Mouse (Mus musculus) ES-Bruce4 (cell line): ENCODE measurements around the gene Ppara. TPM values are rescaled to one million over a fixed set of nuclear protein-coding genes. Genes with fewer than 3 reads are reported as not detected.

Experiments
- H3K27ac ChIP-seq: 2 replicates; pipeline ENCODE4 v1.5.1; 2012; ENCODE audit warnings: low read length, inconsistent platforms; ENCODE audit not compliant: insufficient read depth
- H3K27me3 ChIP-seq: 2 replicates; pipeline ENCODE4 v1.6.1; 2012; ENCODE audit warnings: mild to moderate bottlenecking, low read length, inconsistent platforms; ENCODE audit not compliant: control insufficient read depth, poor library complexity, insufficient read depth, severe bottlenecking
- H3K36me3 ChIP-seq: 2 replicates; pipeline ENCODE4 v1.6.1; 2012; ENCODE audit warnings: inconsistent platforms, mild to moderate bottlenecking, low read length, moderate library complexity; ENCODE audit not compliant: control insufficient read depth, poor library complexity, insufficient read depth, severe bottlenecking
- H3K4me1 ChIP-seq: one replicate; pipeline ENCODE4 v1.8.1; 2011; ENCODE audit warnings: low read length; ENCODE audit not compliant: control insufficient read depth, insufficient read depth
- H3K4me3 ChIP-seq: 2 replicates; pipeline ENCODE4 v1.5.1; 2011; ENCODE audit warnings: low read depth, mild to moderate bottlenecking, low read length
- H3K9ac ChIP-seq: 2 replicates; pipeline ENCODE4 v1.6.1; 2012; ENCODE audit warnings: low read depth, mild to moderate bottlenecking, inconsistent platforms; ENCODE audit not compliant: poor library complexity, severe bottlenecking
- H3K9me3 ChIP-seq: replicated peaks from 2 replicates; pipeline ENCODE4 v1.6.1; 2012; ENCODE audit warnings: mild to moderate bottlenecking, low read length, inconsistent platforms; ENCODE audit not compliant: control insufficient read depth, poor library complexity, insufficient read depth, severe bottlenecking
- CTCF ChIP-seq: IDR thresholded peaks from one replicate; pipeline ENCODE4 v1.8.1; 2011; ENCODE audit warnings: low read depth, low read length
- EP300 ChIP-seq: IDR thresholded peaks from 2 replicates; pipeline ENCODE4 v1.6.1; 2011; ENCODE audit warnings: low read depth, low read length; ENCODE audit not compliant: insufficient read depth
- POLR2A ChIP-seq: IDR thresholded peaks from one replicate; pipeline ENCODE4 v1.8.1; 2011; ENCODE audit warnings: low read length; ENCODE audit not compliant: insufficient read depth
- polyA plus RNA-seq: library from polyadenylated mRNA; stranded (reverse); fragments of >200 nt; gene quantifications from 2 replicates; pipeline ENCODE4 v1.2.4, GENCODE M21; 2011; ENCODE audit warnings: low read depth; ENCODE audit not compliant: missing spikeins, insufficient read depth, insufficient read length

Ppara gene
- polyA plus RNA-seq, 1 experiment: 0.28 TPM

DNA sequence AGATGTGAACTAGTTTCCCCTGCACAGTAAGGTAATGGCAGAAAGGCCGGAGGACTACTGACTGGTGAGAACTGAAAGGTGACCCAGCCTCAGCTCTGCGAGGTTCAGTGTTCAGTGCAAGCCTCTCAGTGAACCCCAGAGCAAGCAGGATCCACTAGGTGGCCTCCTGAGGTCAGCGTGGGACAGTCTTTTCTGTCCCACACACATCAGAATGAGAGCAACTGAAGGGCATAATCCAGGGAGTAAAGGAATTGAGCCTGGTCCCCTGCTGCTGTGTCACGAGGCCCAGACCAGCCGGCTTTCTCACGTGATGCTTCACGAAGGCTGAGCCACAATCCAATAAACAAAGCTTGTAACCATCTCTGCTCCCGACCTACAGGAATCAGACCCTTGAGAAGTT, 73.7 kb downstream of the Ppara start:
- Histone ChIP-seq H3K9ac (no peak overlapping the region), H3K36me3 (no peaks in the 10 kb centered on the region), H3K27ac (no peak overlapping the region), H3K4me3 (no peak overlapping the region), H3K9me3 (no peaks in the 10 kb centered on the region), H3K4me1 (no peaks in the 10 kb centered on the region), H3K27me3 (no peaks in the 10 kb centered on the region)
- TF ChIP-seq POLR2A (no peak), CTCF (no peak), EP300 (no peak)

DNA sequence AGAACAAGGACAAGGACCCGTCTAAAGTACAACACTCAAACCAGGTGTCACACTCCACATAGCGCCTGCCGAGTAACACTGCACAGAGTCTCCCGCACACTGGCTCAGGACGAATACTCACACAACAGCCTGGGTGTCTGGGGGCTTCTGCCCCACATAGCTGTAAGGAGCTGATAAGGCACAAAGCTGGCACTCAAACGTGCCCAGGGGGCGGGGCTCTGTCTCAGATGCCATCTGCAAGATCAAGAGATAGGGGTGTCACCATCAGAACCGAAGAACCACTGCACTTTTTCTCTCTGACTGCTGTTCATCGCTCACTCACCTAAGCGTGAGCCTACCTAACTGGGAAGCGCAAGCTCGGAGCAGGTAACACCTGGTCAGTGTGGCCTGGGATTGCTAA, 74.3 kb downstream of the Ppara start:
- TF ChIP-seq POLR2A (no peak), EP300 (no peak)
- no peaks in the 10 kb centered on the region for H3K27me3 ChIP-seq

DNA sequence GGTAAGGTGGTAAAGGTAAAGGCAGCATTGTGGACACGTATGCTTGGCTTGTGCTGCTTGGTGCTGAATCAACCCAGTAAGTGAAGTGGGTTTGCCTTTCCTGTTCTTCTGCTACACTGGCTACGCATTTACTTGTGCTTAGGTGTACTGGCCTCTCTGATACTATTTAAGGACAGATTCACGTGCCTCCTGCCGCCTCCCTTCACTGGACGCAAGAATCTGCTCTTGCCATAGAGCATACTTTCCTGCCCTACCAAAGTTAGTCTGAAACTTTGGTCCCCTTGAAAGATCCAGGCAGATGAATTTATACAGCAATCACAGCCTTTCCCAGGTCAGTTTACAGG, 75.7 kb downstream of the Ppara start:
- Histone ChIP-seq H3K4me3 (peak overlapping the region; percentile 83; the same call in 1 of the 2 replicates), H3K9ac (no peak overlapping the region), H3K36me3 (no peaks in the 10 kb centered on the region), H3K27me3 (no peaks in the 10 kb centered on the region), H3K9me3 (no peaks in the 10 kb centered on the region), H3K4me1 (no peaks in the 10 kb centered on the region), H3K27ac (no peak overlapping the region)
- TF ChIP-seq CTCF: no peak
- TF ChIP-seq EP300: no peak
- TF ChIP-seq POLR2A: no peak

More for the DNA sequence above, 74.3 kb downstream of the Ppara start:
- Histone ChIP-seq H3K36me3 (no peaks in the 10 kb centered on the region), H3K9ac (no peak overlapping the region), H3K4me3 (no peak overlapping the region), H3K9me3 (no peaks in the 10 kb centered on the region), H3K4me1 (no peaks in the 10 kb centered on the region), H3K27ac (no peak overlapping the region)

DNA sequence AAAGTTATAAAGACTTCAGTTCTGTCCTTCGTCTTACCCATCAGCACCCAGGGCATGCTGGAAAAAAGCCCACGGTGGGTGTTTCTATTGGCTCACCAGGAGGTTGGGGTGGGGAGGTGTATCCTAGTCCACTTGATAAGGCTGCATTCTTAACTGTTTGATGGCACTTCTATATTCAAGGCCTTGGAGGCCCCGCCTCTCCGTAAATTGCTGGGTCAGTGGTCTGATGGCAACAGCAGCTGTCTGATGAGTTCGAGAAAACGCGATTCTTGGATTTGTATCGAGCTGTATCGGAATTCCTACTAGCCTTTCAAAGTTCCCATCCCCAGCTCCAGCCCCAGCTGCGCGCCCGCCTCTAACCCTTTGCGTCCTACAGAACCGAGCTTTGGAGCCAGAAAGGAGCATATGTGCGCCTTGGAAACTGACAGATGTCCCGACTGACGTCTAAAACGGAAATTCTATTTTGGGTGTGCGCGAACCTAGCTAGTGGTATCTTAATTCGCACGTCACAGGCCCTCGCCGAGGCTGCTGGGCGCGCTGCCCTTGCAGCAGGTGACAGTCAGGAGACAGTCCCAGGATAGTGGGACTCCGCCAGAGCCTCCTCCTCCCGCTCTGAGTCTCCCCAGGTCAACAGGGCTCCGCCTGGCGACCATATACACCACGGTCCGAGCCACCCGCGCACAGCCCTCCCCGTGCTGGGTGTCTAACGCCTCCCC, 76.2 kb downstream of the Ppara start:
- Histone ChIP-seq H3K27me3 (no peaks in the 10 kb centered on the region), H3K9ac (peak overlapping the region; percentile 71), H3K4me3 (peak overlapping the region; percentile 83), H3K36me3 (no peaks in the 10 kb centered on the region), H3K4me1 (no peaks in the 10 kb centered on the region), H3K27ac (no peak overlapping the region), H3K9me3 (no peaks in the 10 kb centered on the region)
- no peak for TF ChIP-seq POLR2A
- no peak for TF ChIP-seq CTCF
- TF ChIP-seq EP300: no peak

DNA sequence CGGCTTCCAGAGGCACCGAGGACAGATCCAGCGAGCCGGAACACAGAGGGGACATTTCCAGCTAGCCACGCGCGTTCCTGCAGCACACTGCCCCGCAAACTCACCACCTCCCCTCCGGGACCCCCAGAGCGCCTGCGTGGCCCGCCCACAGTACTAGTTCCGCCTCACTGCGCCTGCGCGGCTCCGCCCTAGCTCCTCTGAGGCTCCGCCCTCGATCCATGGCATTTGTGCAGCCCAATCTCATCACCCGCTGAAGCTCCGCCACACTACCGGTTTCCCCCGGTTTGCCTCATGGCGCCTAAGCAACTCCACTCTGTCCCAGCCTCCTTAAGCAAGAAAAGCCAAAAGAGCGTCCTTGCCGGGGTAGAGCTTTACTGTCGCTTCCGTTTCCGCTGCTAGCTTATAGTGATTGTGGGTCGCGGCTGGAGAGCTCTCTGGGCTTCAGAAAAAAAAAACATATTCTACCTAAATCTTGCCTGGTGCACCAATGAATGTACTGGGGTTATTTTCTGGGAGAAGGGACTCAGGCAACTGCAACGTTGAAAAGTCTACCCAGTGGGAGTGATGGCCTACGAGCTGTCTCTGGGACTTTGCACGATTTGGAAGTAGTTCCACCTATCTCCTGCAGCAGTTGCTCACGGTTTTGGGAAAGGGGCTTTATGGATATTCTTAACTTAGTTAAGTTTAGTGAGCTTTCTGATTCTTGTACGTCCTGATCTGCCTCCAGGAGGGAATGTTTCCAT, 76.9 kb downstream of the Ppara start, which contains the start of gene Cdpf1:
Gene Cdpf1 (minus strand): TSS at position 163 of the 743 bp plus-strand sequence.
- H3K4me1 ChIP-seq: no peaks in the 10 kb centered on the region
- peak within 1 kb of the TSS; percentile 71 for H3K9ac ChIP-seq
- H3K9me3 ChIP-seq: no peaks in the 10 kb centered on the region
- no peaks in the 10 kb centered on the region for H3K36me3 ChIP-seq
- H3K27ac ChIP-seq: peak within 1 kb of the TSS; percentile 13
- peak; percentile 10; the same call in 1 of the 2 replicates for TF ChIP-seq EP300
- no peak for TF ChIP-seq CTCF
- TF ChIP-seq POLR2A: peak; percentile 89
- H3K4me3 ChIP-seq: peak within 1 kb of the TSS; percentile 83
- H3K27me3 ChIP-seq: no peaks in the 10 kb centered on the region

DNA sequence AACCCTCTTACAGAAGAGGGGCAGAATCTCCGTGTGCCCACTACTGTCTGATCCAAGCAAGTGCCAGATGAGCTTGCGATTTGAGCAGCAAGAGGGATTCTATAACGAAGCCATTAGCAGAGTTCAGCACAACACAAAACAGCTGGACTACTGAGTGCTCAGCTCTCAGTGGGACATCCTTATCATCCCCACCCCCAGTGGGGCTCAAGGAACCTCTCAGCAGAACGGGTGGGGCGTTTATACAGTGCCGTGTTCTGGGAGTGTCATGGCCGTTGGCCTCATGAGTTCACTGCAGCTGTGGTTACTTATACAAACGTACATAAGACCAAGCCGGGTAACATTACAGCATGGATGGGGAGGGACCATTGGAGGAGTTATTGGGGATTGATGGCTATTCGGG, 78.6 kb downstream of the Ppara start:
- H3K27ac ChIP-seq: no peak overlapping the region
- H3K36me3 ChIP-seq: no peaks in the 10 kb centered on the region
- no peak overlapping the region for H3K9ac ChIP-seq
- no peaks in the 10 kb centered on the region for H3K4me1 ChIP-seq
- no peak overlapping the region for H3K4me3 ChIP-seq
- H3K27me3 ChIP-seq: no peaks in the 10 kb centered on the region
- TF ChIP-seq CTCF (no peak), EP300 (no peak), POLR2A (no peak)
- no peaks in the 10 kb centered on the region for H3K9me3 ChIP-seq
